Mouse (Mus musculus): ENCODE results near the gene Hsd17b14.

GRCm38 (mm10) chr7:45537602-45538001 lies 17.1 kb upstream of the Hsd17b14 start:
- TF ChIP-seq CTCF (conservative IDR thresholded peaks at IDR 0.05; ENCODE audit: insufficient read depth, insufficient read length, low read depth, low read length) (no peak), POLR2A (IDR thresholded peaks at IDR 0.05; ENCODE audit: low read depth, low read length) (no peak)

Data from kidney, adult 2 months (tissue).